Mouse (Mus musculus) ovary, adult 18-20 months (tissue): Measurements from ENCODE around the gene Rabl3.
A peak's percentile ranks its signal among the peaks of the same experiment; 100 is the strongest.

ENCODE experiments used
- DNase-seq: peaks from one replicate; pipeline ENCODE4 v3.0.0; 2022; ENCODE audit warnings: low spot score, mixed read lengths

The Rabl3 gene

DNA sequence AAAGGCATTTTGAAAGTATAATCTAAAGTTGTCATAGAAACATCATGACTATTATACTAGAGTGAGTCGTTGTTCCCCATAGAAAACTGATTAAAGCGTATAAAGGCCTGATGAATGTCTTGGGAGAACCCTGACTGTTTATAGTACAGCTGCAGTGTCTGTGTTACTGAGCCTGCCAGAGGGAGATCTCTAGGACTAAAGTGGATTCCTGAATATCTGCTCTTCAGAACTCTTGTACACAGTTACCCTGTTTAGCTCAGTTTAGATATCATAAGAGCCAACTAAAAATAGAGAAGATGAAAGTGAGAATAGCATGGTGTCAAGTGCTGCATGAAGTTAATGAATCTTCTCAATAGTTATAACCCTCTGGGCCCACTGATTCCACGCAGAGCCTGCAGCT, 10.6 kb downstream of the Rabl3 start:
- no peak for DNase-seq

DNA sequence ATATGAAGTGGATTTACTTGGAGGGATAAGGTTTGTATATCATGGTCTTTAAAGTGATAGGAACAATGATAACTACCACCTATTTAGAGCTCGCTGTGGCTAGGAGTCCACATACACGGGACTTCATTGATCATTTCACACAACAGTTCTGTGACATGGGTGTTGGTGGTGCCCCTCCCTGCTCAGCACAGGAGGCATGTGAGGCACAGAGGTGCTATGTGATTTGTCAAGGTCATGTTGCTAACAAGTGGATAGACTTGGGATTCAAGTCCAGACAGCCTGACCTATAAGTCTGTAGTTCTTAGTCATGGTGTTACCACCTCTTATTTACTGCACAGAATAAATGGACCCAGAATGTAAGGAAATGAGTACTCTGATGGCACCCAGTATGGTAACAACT, 11.3 kb downstream of the Rabl3 start:
- DNase-seq, result no peak

DNA sequence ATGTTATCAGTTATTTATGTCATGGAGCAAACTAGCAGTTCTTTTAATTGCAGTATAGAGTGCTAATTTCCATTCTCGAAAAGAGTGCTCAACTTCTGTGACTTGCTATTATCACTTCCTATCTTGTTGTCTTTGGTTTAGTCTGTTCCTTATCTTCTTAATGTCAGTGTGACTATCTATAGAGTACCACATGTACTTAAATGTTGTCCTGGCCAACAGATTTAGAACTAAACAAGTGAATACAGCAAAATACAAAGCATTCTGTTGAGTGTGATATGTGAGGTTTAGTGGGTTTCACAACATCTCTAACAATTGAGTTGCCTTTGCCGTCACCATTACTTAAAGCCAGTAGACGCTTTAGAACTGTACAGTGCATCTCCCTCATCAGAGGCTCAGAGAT, 13.1 kb downstream of the Rabl3 start:
- no peak for DNase-seq

DNA sequence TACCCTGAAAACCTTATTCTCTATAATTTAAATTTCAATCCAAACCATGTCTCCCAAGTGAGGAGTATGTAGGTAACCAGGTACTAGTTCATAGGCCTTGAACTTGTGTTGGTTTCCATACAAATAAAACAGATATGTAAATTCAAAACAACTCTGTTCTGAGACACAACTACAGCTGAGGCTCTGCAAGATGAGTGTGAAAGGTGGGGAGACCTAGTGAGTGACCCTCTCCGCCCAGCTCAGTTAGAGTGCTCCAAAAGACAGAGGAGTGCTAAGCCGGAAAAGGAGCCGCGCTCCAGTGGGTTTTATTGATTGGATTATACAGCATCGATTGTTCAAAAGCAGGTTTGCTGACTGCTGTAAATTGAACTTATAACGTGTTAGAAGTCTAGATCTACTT, 22.7 kb downstream of the Rabl3 start:
- DNase-seq, result no peak

DNA sequence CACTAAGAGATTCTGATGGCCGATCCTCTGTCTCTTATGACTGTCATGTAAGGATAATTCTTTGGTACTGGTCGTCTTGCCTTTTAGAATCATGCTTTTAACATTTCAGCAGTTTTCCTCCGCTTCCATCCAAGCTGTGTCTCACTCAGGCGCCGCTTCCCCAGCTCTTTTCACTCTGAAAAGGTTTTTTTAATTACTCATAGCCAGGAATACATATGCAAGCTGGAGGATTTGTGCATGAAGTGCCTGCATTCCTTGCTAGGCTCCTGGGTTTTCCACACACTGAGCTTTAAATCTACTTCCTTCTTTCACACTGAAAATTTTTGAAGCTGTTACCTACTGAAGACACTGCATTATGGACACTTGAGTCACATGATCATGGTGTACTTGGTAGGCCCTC, 23.3 kb downstream of the Rabl3 start:
- DNase-seq, result no peak

DNA sequence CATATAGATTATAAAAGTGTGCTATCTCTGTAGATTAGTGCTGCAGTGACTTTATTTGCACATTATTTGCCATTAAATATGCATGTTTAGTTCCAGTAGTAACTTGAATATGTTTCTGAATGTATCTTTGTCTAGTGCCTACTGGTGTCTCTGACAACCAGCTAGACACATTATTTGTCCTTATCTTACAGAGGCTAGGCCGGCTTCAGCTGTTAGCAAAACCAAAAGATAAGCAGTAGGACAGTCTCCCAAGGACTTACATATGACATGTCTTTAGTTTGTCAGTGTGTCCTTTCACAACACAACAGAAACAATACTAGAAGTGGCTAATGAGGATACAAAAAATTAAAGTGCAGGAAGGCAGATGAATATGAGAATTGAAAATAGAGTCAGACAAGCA, 25.4 kb downstream of the Rabl3 start:
- no peak for DNase-seq

DNA sequence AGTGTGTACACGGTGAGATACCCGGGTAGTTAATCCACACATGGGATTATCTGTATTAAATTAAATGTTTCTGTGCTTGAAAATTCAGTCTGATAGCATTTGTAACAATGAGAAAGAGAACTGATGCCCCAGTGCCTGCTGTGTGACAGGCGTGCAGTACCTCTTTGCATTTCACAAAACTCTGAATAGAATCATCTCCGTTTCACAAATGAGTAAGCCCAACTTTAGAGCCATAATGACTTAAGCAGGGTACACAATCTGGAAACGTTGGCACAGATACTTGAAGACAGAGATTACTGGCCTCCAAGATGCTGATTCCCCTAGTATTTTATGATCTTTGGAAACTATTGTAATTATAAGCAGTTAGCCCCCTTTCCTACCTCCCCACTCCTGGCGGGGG, 26.4 kb downstream of the Rabl3 start:
- no peak for DNase-seq

DNA sequence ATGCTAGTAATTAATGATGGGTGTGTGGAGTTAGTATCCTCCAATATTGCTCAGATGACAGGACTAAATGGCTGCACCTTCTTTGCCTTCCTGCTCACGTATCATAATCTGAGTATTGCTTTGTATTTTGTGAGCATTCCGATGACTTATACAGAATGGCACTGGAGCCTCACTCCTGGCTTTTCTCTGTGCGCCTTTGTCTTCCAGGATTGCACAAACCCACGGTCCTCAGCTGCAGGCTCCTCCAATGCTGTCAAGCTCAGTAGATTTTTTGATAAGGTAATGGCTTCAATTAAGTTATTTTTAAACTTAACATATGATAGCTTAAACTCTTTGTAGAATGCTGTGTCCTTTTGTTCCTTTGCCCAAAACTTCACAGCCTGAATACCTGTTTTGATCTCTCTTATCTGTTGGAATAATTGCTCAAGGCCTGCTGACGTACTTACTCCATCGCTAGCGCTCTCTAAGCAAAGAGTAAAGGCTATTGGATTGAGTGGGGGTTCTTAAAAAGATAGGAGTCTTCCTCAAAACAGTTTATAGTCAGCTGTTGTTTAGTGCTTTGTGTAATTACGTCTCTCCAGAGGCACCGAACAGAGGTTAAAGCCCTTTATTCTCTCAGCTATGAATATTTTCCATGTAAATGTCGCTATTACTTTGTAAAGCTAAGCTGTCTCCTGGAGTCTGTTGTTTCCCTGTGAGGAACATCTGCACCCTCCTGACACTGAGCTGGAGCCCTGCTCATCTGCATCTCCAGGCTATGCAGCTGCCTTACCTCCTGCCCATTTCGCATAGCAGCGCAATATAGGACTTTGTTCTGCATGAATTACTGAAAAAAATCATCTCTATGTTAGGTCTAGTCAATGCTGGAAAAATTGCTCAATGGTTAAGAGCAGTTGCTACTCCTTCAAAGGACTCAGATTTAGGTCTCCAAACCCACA, 27.7 kb downstream of the Rabl3 start:
- no peak for DNase-seq

DNA sequence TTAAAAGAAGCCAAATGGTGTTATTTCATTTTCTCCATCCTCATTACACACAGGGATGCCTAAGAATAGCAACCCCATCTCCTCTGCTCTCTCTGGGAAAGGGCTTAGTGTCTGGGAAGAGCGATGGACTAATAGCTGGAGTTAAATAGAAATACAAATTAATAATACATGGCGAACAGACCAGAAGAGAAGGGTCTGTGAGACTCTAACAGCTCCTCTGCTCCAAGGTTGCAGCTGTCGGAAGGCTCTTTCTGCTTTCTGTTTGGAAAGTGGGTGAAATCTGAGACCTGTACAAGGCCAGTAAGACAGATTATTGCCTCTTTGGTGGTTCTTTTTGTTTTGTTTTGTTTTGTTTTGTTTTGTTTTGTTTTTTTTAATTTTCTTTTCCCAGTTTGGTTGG, 31.9 kb downstream of the Rabl3 start:
- DNase-seq, result no peak

DNA sequence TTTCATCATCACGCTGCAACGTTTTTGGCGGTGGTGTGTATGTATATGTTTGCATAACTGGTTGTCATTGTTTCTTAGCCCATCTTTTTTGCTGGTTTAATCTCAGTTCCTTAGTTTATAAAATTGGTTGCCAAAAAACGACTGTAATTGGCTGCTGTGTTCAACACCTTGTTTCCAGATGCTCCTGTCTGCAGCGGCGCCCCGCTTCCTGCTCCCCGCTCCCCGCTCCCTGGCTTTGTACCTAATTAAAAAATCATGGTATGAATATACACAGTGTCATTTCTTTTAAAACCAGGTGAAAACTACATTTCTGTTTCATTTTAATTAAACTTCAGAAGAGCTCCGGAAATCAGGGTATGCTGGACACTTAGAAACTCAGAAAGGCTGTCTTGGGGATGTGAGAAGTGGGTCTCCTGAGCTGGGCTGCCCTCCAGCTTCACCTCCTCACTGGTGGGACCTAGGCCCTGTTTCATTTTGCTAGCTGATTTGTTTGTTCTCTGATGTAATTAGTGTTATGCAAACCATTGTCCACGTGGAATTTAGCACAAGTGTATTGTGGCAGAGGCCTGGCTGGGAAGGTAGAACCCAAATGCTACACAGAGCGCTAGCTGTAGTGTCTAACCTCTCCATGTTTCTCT, 32.6 kb downstream of the Rabl3 start:
- DNase-seq, result no peak

DNA sequence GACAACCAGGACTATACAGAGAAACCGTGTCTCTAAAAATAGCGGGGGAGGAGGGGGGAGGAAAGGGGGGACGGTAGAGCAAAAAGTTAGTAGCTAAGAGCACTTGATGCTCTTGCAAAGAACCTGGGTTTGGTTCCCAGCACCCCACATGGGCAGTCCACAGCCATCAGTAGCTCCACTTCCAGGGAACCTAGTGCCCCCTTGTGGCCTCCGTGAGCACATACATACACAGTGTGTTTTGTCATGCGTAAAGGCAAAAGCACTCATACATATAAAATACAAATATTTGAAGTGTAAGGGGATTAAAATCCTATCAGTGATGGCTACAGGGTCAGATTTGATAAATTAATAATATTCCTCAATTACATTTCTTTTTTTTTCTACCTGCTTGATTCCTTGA, 33.4 kb downstream of the Rabl3 start:
- no peak for DNase-seq

DNA sequence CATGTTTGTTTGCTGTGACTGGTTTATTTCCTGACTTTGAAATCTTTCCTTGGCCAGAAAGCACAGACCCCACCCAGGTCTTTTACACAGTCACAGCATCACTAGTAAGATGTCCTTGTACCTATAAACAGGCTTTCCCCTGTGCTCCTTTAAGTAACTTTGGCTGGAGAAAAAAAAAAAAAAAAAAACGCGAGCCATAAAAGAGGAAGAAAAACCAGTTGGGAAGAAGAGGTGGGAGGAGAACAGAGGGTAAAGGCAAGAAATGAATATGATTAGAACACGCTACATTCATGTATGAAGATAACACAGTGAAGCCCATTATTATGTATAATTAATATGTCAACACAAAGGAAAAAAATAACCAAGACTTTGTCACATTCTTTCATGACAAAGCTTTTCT, 35.6 kb downstream of the Rabl3 start:
- no peak for DNase-seq

DNA sequence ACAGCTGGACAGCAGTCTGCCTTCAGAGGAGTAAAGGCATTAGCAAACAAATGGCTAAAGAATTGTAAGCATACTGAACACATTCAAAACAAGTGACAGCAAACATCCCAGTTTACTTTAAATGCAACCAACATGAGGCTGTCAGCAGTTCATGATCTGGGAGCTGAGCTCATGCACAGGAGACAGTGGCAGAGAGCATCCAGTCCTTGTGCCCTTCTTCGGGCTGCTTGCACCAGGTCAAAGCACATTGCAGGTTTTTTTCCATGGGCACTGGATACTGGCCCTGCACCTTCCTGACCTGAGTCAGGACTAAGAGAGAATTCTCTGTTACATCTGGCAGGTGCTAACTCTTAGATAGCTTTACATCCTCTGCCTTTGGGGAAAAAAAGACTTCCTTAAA, 39.9 kb downstream of the Rabl3 start:
- no peak for DNase-seq

DNA sequence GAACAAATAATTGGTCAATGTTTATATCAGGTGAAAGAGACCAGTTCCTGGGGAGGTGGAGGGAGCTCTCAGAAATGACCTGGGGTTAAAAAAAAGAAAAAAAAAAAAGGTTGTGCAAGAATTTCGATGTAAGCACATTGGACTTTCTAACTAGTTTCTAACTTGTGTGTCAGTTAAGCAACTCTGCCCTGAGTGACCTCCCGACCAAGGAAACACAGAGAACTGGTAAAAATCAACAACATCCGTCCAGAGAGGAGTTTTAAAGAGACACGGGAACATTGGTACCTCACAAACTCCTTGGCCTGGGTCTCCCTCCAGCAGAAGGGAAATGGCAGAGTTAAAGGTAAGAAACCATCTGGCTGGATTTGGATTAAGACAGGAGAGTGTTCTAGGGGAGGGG, 40.3 kb downstream of the Rabl3 start, which contains the start of gene Hgd:
TSS of gene Hgd (plus strand) at position 160 of the 400 bp plus-strand sequence.
- DNase-seq, result no peak

DNA sequence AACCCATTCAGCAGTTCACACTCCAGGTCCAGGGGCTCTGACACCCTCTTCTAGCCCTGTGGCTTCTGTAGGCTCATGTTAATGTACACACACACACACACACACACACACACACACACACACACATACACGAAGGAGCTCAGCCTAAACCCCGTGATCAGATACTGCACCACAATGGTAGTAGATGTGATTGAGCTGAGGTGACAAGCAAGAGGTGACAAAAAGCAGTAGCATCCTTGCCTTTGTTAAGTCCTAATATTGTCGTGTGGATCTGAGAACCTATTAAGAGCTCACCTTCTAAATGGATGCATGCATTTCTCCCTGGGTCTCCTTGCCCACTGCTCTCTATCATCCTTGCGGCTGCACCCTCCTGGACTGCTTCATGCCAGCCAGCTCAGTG, 41.0 kb downstream of the Rabl3 start:
- no peak for DNase-seq

DNA sequence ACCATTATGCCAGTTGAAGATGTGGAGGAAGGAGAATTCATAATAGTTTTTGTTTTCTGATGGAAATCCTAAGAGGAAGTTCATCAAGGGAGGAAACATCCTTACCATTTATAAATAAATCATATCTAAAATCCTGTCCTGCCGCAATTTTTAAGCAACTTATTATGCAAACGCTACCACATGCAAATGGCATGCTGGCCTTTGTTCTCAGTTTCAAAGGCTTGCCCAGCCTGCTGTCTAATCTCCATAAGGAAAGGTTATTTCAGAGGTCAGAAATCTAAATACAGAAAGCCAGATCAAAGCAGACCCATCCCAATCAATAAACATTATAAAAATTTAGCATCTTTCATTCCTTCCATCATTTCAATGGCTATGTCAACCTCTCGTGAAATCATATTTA, 42.2 kb downstream of the Rabl3 start:
- DNase-seq, result no peak

DNA sequence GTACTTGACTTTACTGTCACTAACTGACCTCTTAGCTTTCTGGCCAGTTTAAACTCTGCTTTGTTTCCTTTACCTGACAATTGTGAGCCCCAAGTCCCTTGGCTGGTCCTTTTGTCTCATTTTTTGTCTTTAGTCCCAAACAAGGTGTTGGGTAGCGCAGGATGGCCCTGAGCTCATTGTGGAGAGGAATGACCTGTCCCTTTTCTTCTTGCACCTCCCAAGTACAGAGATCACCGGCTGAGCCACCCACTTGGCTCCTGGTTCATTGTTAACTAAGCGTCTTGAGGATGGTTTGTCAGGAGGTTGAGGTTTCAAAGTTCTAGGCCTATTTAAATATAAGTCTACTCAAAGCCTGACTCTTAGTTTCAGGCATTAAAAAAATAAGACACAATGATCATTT, 43.6 kb downstream of the Rabl3 start:
- no peak for DNase-seq

DNA sequence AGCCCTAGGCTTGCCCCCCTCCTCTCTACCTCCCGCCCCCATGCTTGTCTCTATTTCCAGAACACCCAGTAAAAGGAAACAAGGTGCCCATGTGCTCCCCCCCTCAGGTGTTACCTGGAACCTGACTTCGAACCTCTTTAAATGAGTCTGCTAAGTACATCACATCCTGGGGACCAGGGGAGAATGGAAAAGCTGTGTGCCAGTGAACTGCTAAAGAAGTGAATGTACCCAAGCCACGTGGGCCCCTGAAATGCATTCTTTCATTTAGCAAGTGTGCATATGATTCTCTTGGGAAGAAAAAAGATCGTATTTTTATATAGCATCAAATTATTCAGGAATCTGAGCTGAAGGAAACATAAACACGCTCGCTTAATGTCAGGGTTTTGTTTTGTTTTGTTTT, 44.1 kb downstream of the Rabl3 start:
- no peak for DNase-seq

DNA sequence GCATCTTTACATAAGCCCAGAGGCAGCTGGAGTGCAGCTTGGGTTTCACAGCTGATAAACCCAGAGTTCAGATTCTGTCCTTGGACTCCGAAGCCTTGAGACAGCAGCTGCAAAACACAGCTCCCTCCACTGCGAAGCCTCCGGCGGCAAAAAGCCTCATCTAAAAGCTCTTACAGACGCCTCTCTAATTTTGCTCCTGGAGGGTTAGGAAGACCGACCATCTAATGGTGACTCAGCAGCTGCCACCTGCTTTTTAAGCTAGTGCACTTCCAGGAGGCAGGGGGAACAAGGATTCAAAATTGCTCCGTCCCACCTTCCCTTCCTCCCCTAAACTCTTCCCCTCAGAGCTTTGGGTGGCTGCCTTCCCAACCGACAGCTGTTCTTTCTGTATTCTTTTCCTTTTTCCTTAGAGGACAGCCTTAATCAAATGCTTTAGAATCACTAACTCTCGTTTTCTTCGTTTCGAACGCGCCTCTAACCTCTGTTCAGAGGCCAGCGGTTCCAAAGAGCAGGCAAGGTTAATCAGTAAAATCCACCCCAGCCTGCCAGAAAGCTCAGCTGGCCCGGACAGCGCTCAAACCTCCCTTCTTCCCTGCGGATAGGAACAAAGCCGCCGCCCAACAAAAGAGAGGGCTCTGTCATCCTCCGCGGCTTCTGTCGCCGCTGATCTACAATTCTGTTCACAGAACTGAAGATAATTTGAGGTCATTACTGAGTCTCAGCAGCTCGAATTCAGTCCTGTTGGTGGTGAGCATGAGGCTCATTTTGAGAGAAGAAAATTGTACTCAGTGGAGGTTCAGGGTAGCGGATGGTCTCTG, 44.7 kb downstream of the Rabl3 start:
- DNase-seq, result peak; percentile 58

DNA sequence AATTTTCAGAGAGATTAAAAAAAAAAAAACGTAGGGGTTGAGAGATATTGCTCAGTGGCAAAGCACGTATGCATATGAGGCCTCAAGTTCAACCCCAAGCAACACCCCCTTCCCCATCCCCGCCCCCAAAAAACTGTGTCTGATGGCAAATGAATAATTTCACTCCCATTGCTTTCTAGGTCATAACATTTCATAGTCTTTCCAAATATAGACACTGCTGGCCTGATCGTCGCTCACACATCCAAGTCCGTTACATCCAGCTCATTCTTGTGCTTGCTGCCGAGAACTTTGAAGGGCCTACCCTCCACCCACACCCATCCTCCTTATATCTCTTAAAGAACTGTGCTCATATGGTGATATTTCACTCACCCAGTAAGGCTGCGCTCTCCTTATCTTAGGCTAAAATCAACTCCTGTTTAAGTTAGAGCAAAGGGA, 45.5 kb downstream of the Rabl3 start:
- no peak for DNase-seq

DNA sequence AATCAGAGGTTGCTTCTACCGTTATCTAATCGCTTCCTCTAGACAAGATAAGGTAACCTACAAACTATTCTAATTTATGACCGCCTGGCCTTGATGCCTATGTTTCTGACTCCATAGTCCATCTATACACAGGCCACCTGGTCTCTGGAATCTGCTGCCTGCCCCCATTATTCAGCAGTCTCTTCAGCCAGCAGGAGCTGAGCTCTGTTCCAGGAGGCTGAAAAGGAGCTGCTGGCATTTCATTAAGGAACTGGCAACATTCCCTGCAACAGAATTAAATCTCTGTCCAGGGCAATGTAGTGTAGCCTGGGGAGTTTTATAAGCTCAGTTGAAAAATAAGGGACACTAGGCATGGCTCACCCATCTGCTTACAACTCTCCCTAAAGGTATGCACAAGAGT, 51.2 kb downstream of the Rabl3 start:
- DNase-seq, result no peak

DNA sequence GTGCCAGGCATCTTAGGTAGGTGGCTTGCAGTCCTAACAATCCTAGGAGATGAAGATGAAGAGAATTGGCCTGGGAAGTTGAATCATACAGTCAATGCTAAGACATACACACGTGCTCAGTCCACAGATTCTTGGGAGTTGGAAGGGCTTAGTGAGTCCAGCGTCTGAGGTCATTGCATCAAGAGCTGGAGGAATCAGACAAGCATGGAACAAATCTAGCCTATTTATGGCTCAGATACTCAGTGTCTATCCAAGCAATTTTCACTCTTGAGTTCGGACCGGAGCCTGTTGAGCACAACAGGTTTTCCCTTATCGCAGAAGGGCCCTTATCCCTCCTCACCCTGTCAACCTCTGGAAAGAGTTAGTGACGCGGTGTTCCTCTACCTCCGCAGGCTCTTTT, 51.9 kb downstream of the Rabl3 start:
- no peak for DNase-seq

DNA sequence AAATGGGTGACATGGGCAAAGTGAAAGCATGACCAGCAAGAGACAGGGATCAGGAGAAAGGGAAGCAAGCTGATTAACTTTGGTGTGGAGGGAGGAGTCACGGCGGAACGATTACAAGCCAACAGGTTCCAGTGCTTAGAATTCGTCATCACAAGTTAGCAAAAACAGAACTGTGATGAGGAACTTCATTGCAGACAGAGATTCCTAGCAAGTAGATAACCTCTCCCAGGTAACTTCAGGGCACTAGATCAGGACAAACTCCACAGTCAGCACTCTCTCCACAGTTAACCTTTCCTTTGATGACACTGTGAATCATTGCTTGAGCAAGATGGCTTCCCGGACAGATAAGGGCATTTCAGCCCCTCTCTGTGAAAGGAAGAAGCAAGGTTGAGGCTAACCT, 57.7 kb downstream of the Rabl3 start:
- DNase-seq, result no peak
